Mouse (Mus musculus) ES-E14 (cell line): ENCODE measurements around the gene Olfr373. TPM values are rescaled to one million over a fixed set of nuclear protein-coding genes. Genes with fewer than 3 reads are reported as not detected.
A peak's percentile ranks its signal among the peaks of the same experiment; 100 is the strongest.

ENCODE experiments used
- DNase-seq: peaks from one replicate; pipeline ENCODE4 v3.0.0-alpha.2; 2013; ENCODE audit warnings: low read depth, low spot score
- H3K27ac ChIP-seq: 2 replicates; pipeline ENCODE4 v1.5.1; 2012; ENCODE audit warnings: low read depth, mild to moderate bottlenecking, low read length, moderate library complexity, mixed read lengths; ENCODE audit not compliant: poor library complexity, insufficient read depth, severe bottlenecking
- H3K36me3 ChIP-seq: 2 replicates; pipeline ENCODE4 v1.6.1; 2012; ENCODE audit warnings: mild to moderate bottlenecking, low read length, moderate library complexity, mixed read lengths; ENCODE audit not compliant: control insufficient read depth, poor library complexity, insufficient read depth, severe bottlenecking
- H3K4me1 ChIP-seq, 2 experiments: fragments of 150-350 bp in 1 of 2; sonication (generic) in 1 of 2; 2 replicates each; pipeline ENCODE4 v1.6.1; 2012; ENCODE audit warnings: low read length in 2 of 2, mild to moderate bottlenecking in 1 of 2, mixed read lengths in 1 of 2; ENCODE audit not compliant: control insufficient read depth in 2 of 2, insufficient read depth in 2 of 2, poor library complexity in 1 of 2
- H3K4me3 ChIP-seq, 2 experiments: fragments of 150-350 bp in 1 of 2; sonication (generic) in 1 of 2; 2 replicates each; pipeline ENCODE4 v1.5.1; 2012; ENCODE audit warnings: low read length in 2 of 2, low read depth in 1 of 2, mild to moderate bottlenecking in 1 of 2, mixed read lengths in 1 of 2; ENCODE audit not compliant: insufficient read depth in 1 of 2, poor library complexity in 1 of 2, severe bottlenecking in 1 of 2
- H3K9ac ChIP-seq: 2 replicates; pipeline ENCODE4 v1.6.1; 2012; ENCODE audit warnings: low read depth, mild to moderate bottlenecking, low read length, mixed read lengths; ENCODE audit not compliant: poor library complexity, insufficient read depth, severe bottlenecking
- H3K9me3 ChIP-seq: fragments of 150-350 bp; sonication (generic); 2 replicates; pipeline ENCODE4 v1.6.1; 2012; ENCODE audit warnings: low read depth, mild to moderate bottlenecking, low read length; ENCODE audit not compliant: control insufficient read depth, insufficient read depth
- CHD2 ChIP-seq: IDR thresholded peaks from 2 replicates; pipeline ENCODE4 v1.6.1; 2014; ENCODE audit warnings: mild to moderate bottlenecking, low read depth, low read length, inconsistent platforms
- HCFC1 ChIP-seq: IDR thresholded peaks from 2 replicates; pipeline ENCODE4 v1.6.1; 2012; ENCODE audit warnings: low read length, inconsistent platforms, borderline replicate concordance; ENCODE audit not compliant: insufficient read depth
- MAFK ChIP-seq: IDR thresholded peaks from 2 replicates; pipeline ENCODE4 v1.6.1; 2014; ENCODE audit warnings: mild to moderate bottlenecking, low read depth, low read length, inconsistent platforms; ENCODE audit not compliant: insufficient read depth
- ZC3H11A ChIP-seq: IDR thresholded peaks from 2 replicates; pipeline ENCODE4 v1.6.1; 2012; ENCODE audit warnings: low read depth, mild to moderate bottlenecking, inconsistent platforms, low read length, borderline replicate concordance
- ZNF384 ChIP-seq: IDR thresholded peaks from 2 replicates; pipeline ENCODE4 v1.6.1; 2012; ENCODE audit warnings: low read depth, low read length, inconsistent platforms
- in situ Hi-C, 2 experiments: fragments of 600-800 bp; cut with MboI; formaldehyde crosslinking; loops; one replicate each; pipeline ENCODE4 v1.15.1; 2025; ENCODE audit warnings: low sequenced_read_pairs in 2 of 2, inconsistent platforms in 1 of 2; ENCODE audit not compliant: unreplicated experiment in 2 of 2
- total RNA-seq: library from RNA; depleted of rRNA; stranded (reverse); fragments of 300-350 nt; gene quantifications from 2 replicates; pipeline ENCODE4 v1.2.3, GENCODE M21; 2012

Olfr373 gene
- total RNA-seq, 1 experiment, result 0.13 TPM

- H3K27ac ChIP-seq, result no peak overlapping the region
- no peak overlapping the region for H3K9ac ChIP-seq
- no peak overlapping the region for H3K4me3 ChIP-seq
- in situ Hi-C loops, result no loop called here
- H3K36me3 ChIP-seq, result peaks cover 14% of the 10 kb centered on the region
- DNase-seq, result no peak
- peaks cover 2 to 5% of the 10 kb centered on the region in 2 experiments; a peak in 1 of 4 replicates for H3K4me1 ChIP-seq
- TF ChIP-seq ZC3H11A, result no peak
- TF ChIP-seq CHD2, result no peak
- no peak for TF ChIP-seq HCFC1
- TF ChIP-seq ZNF384, result no peak
- no peak for TF ChIP-seq MAFK
- no peaks in the 10 kb centered on the region for H3K9me3 ChIP-seq
Measured at GRCm38 (mm10) chr8:72144345-72144975, 61.5 kb downstream of the Olfr373 start.

DNA sequence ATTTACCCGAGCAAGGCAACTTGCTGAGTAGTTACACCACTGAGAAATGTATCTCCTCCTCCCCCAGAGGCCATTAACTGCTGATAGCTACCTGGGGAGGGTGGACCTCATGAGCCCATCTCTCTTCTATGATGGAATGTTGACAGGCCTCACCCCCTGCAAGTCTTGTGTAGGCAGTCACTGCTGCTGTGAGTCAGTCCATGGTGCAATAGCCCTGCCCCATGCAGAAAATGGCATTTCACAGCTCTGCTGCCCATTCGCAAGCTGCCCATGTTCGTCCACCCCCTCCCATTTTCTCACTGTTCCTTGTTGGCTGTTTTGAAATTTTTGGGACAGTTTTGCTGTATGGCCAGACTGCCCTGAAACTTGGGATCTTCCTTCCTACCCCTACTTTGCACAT is 62.5 kb downstream of the Olfr373 start:
- H3K4me1 ChIP-seq, result peaks cover 2 to 5% of the 10 kb centered on the region in 2 experiments; a peak in 2 of 4 replicates
- no peaks in the 10 kb centered on the region for H3K9me3 ChIP-seq
- H3K9ac ChIP-seq, result no peak overlapping the region
- DNase-seq, result no peak
- in situ Hi-C loops, result no loop called here
- H3K36me3 ChIP-seq, result peaks cover 11% of the 10 kb centered on the region
- no peak overlapping the region for H3K27ac ChIP-seq
- TF ChIP-seq ZNF384, result no peak
- TF ChIP-seq HCFC1, result no peak
- H3K4me3 ChIP-seq, result no peak overlapping the region

GRCm38 (mm10) chr8:72146056-72146455 is 63.1 kb downstream of the Olfr373 start:
- H3K4me3 ChIP-seq, result no peak overlapping the region
- no peak for DNase-seq
- peaks cover 11% of the 10 kb centered on the region for H3K36me3 ChIP-seq
- in situ Hi-C loops, result no loop called here
- no peak overlapping the region for H3K9ac ChIP-seq
- H3K27ac ChIP-seq, result no peak overlapping the region
- TF ChIP-seq HCFC1, result no peak
- TF ChIP-seq ZC3H11A, result no peak
- no peak for TF ChIP-seq CHD2
- no peak for TF ChIP-seq MAFK
- TF ChIP-seq ZNF384, result no peak
- no peaks in the 10 kb centered on the region for H3K9me3 ChIP-seq
- peaks cover 2 to 5% of the 10 kb centered on the region in 2 experiments; a peak in 2 of 4 replicates for H3K4me1 ChIP-seq

GRCm38 (mm10) chr8:72146556-72146955 is 63.6 kb downstream of the Olfr373 start:
- DNase-seq, result no peak
- Histone ChIP-seq H3K9ac (no peak overlapping the region), H3K9me3 (no peaks in the 10 kb centered on the region), H3K27ac (no peak overlapping the region), H3K4me3 (no peak overlapping the region), H3K36me3 (peaks cover 14% of the 10 kb centered on the region), H3K4me1 (peaks cover 2 to 7% of the 10 kb centered on the region in 2 experiments; a peak in 2 of 4 replicates)
- no peak for TF ChIP-seq MAFK
- TF ChIP-seq ZNF384, result no peak
- TF ChIP-seq ZC3H11A, result no peak
- no peak for TF ChIP-seq CHD2
- no peak for TF ChIP-seq HCFC1
- in situ Hi-C loops, result no loop called here

- DNase-seq, result no peak
- Histone ChIP-seq H3K9me3 (no peaks in the 10 kb centered on the region), H3K9ac (no peak overlapping the region), H3K27ac (no peak overlapping the region), H3K4me1 (peaks cover 2 to 7% of the 10 kb centered on the region in 2 experiments; a peak in 2 of 4 replicates), H3K36me3 (peaks cover 16% of the 10 kb centered on the region), H3K4me3 (no peak overlapping the region)
- TF ChIP-seq ZC3H11A, result no peak
- TF ChIP-seq MAFK, result 0 out of 2 replicates have a peak, but pooled peaks have one; percentile 14
- TF ChIP-seq HCFC1, result no peak
- no peak for TF ChIP-seq ZNF384
- TF ChIP-seq CHD2, result no peak
- in situ Hi-C loops, result no loop called here
Measured at GRCm38 (mm10) chr8:72147266-72147665, 64.3 kb downstream of the Olfr373 start.
